Mouse (Mus musculus) stomach, postnatal 0 days (tissue): Measurements from ENCODE around the gene Zcchc24. TPM values are rescaled to one million over a fixed set of nuclear protein-coding genes. Genes with fewer than 3 reads are reported as not detected.
A peak's percentile ranks its signal among the peaks of the same experiment; 100 is the strongest.

Source experiments
- ATAC-seq: fragments of 200-750 bp; cut with Nextera tagmentation; 2 replicates; pipeline ENCODE4 v1.8.0; 2017; ENCODE audit not compliant: low FRiP score, low TSS enrichment
- DNase-seq: peaks from one replicate; pipeline ENCODE4 v3.0.0-alpha.2; 2016; ENCODE audit warnings: low spot score
- H3K27ac ChIP-seq: fragments of 300-500 bp; sonication (generic); replicated peaks from 2 replicates; pipeline ENCODE4 v1.5.1; 2014; ENCODE audit warnings: mild to moderate bottlenecking, control low read depth
- H3K27me3 ChIP-seq: fragments of 300-500 bp; sonication (generic); 2 replicates; pipeline ENCODE4 v1.6.1; 2014; ENCODE audit warnings: low read length; ENCODE audit not compliant: control insufficient read depth, insufficient read depth
- H3K36me3 ChIP-seq: fragments of 300-500 bp; sonication (generic); 2 replicates; pipeline ENCODE4 v1.6.1; 2014; ENCODE audit warnings: low read length, mixed read lengths; ENCODE audit not compliant: control insufficient read depth, insufficient read depth
- H3K4me1 ChIP-seq: fragments of 300-500 bp; sonication (generic); replicated peaks from 2 replicates; pipeline ENCODE4 v1.6.1; 2014; ENCODE audit warnings: antibody characterized with exemption; ENCODE audit not compliant: control insufficient read depth, insufficient read depth
- H3K4me2 ChIP-seq: fragments of 300-500 bp; sonication (generic); replicated peaks from 2 replicates; pipeline ENCODE4 v1.6.1; 2014; ENCODE audit warnings: low read depth, mild to moderate bottlenecking, control low read depth, moderate library complexity
- H3K4me3 ChIP-seq: fragments of 300-500 bp; sonication (generic); 2 replicates; pipeline ENCODE4 v1.5.1; 2014; ENCODE audit warnings: low read depth, low read length, control low read depth
- H3K9ac ChIP-seq: fragments of 300-500 bp; sonication (generic); 2 replicates; pipeline ENCODE4 v1.6.1; 2014; ENCODE audit warnings: mild to moderate bottlenecking, low read length, control low read depth, mixed read lengths
- H3K9me3 ChIP-seq: fragments of 300-500 bp; sonication (generic); 2 replicates; pipeline ENCODE4 v1.6.1; 2016; ENCODE audit warnings: low read length; ENCODE audit not compliant: control insufficient read depth
- CTCF ChIP-seq: IDR thresholded peaks from 2 replicates; pipeline ENCODE4 v1.5.1; 2016; ENCODE audit warnings: antibody characterized with exemption, low read depth, mild to moderate bottlenecking, moderate library complexity
- EP300 ChIP-seq: optimal IDR thresholded peaks from 2 replicates; pipeline ENCODE3; 2016; ENCODE audit warnings: antibody characterized with exemption
- WGBS: fragments of 180-500 bp; shearing (Covaris S2); extraction: QIAGEN DNeasy Blood & Tissue Kit; methylation state at CpG from one replicate; pipeline ENCODE4 v1.1.7; 2014; 5-methylcytosine and 5-hydroxymethylcytosine counted together
- polyA plus RNA-seq: library from polyadenylated mRNA; unstranded; fragments of >200 nt; fragmentation: Nextera tagmentation; extraction: Ambion mirVana; gene quantifications from 2 replicates; pipeline ENCODE4 v1.2.1, GENCODE M21; 2015

Zcchc24 gene
- polyA plus RNA-seq, 1 experiment from 2014 or later: 11.3 TPM

- no peak for ATAC-seq
- WGBS: 74% methylated on average over 5 of the region's 5 CpGs
- TF ChIP-seq EP300 (no peak), CTCF (no peak)
Measured at GRCm38 (mm10) chr14:25742943-25743342, 25.9 kb downstream of the Zcchc24 start.

DNA sequence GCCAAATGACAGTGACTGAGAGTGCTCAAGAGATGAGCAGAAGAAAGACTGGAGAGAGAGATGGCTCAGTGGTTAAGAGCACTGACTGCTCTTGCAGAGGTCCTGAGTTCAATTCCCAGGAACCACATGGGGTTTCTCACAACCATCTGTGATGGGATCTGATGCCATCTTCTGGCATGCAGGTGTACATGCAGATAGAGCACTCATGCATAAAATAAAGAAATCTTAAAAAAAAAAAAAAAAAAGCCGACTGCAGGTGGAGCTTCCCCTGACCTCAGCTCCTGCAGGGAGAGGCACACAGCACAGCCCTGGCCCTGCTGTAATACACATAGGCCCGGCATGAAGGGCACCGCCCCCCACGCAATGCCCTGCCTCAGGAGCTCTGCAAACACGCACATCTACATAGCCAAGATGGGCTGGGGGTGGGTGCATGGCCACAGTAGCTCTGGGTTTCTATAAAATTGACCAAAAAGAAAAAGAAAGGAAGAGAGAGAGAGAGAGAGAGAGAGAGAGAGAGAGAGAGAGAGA, 26.9 kb downstream of the Zcchc24 start:
- no peak for TF ChIP-seq EP300
- TF ChIP-seq CTCF: peak; percentile 51
- 50% methylated on average over 5 of the region's 5 CpGs for WGBS

More at GRCm38 (mm10) chr14:25742943-25743342, 25.9 kb downstream of the Zcchc24 start:
- Histone ChIP-seq H3K9ac (no peak overlapping the region), H3K9me3 (no peaks in the 10 kb centered on the region), H3K36me3 (peaks cover 2% of the 10 kb centered on the region; the same call in 1 of the 2 replicates), H3K27me3 (no peaks in the 10 kb centered on the region), H3K4me1 (peaks cover 3% of the 10 kb centered on the region; the same call in 1 of the 2 replicates), H3K4me2 (no peak overlapping the region), H3K4me3 (no peak overlapping the region), H3K27ac (no peak overlapping the region)
- DNase-seq: peak; percentile 62

DNA sequence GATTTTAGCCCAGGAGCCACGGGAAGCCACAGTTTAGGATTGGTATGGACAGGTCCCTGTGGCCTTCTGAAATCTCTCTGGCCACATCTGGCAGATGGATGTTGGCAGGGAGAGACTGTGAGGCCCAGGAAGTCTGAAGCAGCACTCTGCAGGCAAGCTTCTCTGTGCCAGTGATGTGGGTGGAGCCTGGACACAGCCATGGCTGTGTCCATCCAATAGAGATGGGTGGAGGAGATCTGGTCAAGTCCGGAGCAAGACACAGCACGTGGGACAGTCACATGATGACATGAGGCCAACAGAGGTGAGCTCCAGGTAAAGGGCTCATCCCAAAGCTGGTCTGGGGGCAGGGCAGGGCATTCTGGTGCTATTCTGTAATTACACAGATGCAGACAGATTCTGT, 27.6 kb downstream of the Zcchc24 start:
- H3K4me1 ChIP-seq: peaks cover 11% of the 10 kb centered on the region
- no peak overlapping the region for H3K9ac ChIP-seq
- WGBS: 81% methylated on average over 3 of the region's 3 CpGs
- no peak for TF ChIP-seq EP300
- TF ChIP-seq CTCF: no peak
- H3K9me3 ChIP-seq: no peaks in the 10 kb centered on the region
- no peak overlapping the region for H3K27ac ChIP-seq
- no peaks in the 10 kb centered on the region for H3K27me3 ChIP-seq
- H3K36me3 ChIP-seq: peaks cover 6% of the 10 kb centered on the region; the same call in 1 of the 2 replicates
- no peak overlapping the region for H3K4me2 ChIP-seq
- DNase-seq (no peak), ATAC-seq (no peak)
- H3K4me3 ChIP-seq: no peak overlapping the region

More for the DNA sequence above, 26.9 kb downstream of the Zcchc24 start:
- no peaks in the 10 kb centered on the region for H3K27me3 ChIP-seq
- H3K27ac ChIP-seq: no peak overlapping the region
- H3K9ac ChIP-seq: no peak overlapping the region
- peaks cover 6% of the 10 kb centered on the region for H3K4me1 ChIP-seq
- DNase-seq: no peak
- H3K4me2 ChIP-seq: no peak overlapping the region
- ATAC-seq: no peak
- no peaks in the 10 kb centered on the region for H3K9me3 ChIP-seq
- no peak overlapping the region for H3K4me3 ChIP-seq
- peaks cover 6% of the 10 kb centered on the region; the same call in 1 of the 2 replicates for H3K36me3 ChIP-seq

DNA sequence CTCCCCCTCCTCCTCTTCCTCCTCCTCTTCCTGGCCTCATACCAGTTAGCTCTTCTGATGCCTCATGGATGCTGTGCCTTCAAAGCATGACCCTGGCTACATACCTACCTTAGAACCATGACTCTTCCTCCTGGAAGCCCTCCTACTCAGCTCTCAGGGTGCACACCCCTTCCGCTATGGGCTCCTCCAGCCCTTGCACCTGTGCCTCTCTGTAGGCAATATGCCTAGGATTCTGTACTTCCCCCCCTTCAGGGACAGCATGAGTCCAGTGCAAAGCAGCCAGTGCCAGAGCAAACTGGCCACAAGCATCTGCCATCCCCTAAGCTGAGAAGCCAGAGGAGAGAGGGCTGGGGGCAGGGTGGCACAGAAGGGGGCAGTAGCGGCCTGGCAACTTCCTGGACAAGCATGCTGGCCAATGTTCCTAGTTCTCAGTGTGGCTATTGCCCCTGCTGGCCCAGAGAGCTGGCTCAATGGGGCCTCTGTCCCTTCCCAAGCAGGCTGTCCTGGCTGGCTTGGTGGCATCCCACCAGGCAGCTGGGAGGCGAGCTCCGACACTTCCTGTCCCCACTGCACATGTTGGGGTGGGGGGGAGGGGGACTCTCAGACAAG, 28.8 kb downstream of the Zcchc24 start:
- no peak for ATAC-seq
- Histone ChIP-seq H3K9me3 (no peaks in the 10 kb centered on the region), H3K4me1 (peaks cover 22% of the 10 kb centered on the region), H3K36me3 (peaks cover 6% of the 10 kb centered on the region; the same call in 1 of the 2 replicates), H3K27me3 (no peaks in the 10 kb centered on the region), H3K9ac (no peak overlapping the region), H3K4me2 (no peak overlapping the region), H3K27ac (no peak overlapping the region), H3K4me3 (no peak overlapping the region)
- TF ChIP-seq EP300 (no peak), CTCF (no peak)
- WGBS: 79% methylated on average over 4 of the region's 4 CpGs
- no peak for DNase-seq

DNA sequence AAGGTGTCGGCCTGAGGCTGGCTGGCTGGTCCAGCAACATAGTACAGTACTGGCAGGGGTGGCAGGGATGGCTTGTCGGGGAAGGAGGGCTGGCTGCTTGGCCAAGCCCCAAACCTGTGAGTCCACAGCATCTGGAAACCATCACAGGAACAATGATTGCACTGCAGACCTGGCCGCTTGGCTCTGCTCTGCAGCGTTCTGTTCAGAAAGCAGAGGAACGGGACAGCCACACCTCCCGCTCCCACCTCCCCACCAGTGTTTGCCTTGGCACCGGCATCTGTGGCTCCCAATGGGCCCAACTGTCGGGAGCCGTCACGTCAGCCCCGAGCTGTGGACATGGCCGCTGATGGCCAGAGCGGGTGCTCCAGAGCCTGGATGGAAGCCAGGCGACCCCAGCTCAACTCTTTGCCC, 30.2 kb downstream of the Zcchc24 start:
- peaks cover 25% of the 10 kb centered on the region for H3K4me1 ChIP-seq

DNA sequence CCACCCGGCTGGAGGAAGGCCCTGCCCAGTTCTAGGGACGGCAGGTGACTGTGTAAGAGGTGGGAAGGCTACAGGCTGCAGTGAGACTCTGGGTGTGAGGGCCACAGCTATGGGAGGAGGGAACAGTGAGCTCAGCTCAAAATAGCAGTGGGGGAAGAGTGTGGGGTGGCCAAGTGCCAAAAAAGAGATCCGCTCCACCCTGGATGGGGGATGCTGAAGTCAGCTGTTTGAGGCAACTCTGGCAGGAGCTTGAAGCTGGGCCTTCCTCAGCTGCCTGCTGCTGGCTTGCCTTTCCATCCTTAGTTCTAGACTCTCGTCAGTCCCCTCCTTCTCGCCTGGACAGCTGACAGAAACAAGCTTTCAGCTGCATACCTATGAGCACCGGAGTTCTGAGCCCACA, 32.2 kb downstream of the Zcchc24 start:
- no peak overlapping the region for H3K4me3 ChIP-seq
- no peak overlapping the region for H3K4me2 ChIP-seq
- TF ChIP-seq EP300: no peak
- no peaks in the 10 kb centered on the region for H3K9me3 ChIP-seq
- peak; percentile 71; the same call in 1 of the 2 replicates for ATAC-seq
- H3K27me3 ChIP-seq: no peaks in the 10 kb centered on the region
- 0 out of 2 replicates have a peak overlapping the region, but pooled peaks have one; percentile 23 for H3K9ac ChIP-seq
- peaks cover 25% of the 10 kb centered on the region for H3K4me1 ChIP-seq
- WGBS: 42% methylated on average over 6 of the region's 6 CpGs
- peak overlapping the region; percentile 89 for H3K27ac ChIP-seq
- H3K36me3 ChIP-seq: peaks cover 6% of the 10 kb centered on the region; the same call in 1 of the 2 replicates
- DNase-seq: peak; percentile 52

More for the DNA sequence above, 30.2 kb downstream of the Zcchc24 start:
- Histone ChIP-seq H3K4me2 (peak overlapping the region; percentile 31; the same call in 1 of the 2 replicates), H3K9ac (peak overlapping the region; percentile 41), H3K36me3 (peaks cover 6% of the 10 kb centered on the region; the same call in 1 of the 2 replicates), H3K27ac (peak overlapping the region; percentile 86), H3K27me3 (no peaks in the 10 kb centered on the region), H3K4me3 (no peak overlapping the region), H3K9me3 (no peaks in the 10 kb centered on the region)
- TF ChIP-seq EP300: peak; percentile 77
- TF ChIP-seq CTCF: no peak
- DNase-seq (peak; percentile 75), ATAC-seq (peak; percentile 49)
- 12% methylated on average over 13 of the region's 14 CpGs for WGBS
